Mouse (Mus musculus): Measurements from ENCODE around the gene March9. TPM values are rescaled to one million over a fixed set of nuclear protein-coding genes. Genes with fewer than 3 reads are reported as not detected.

Gene March9
- total RNA-seq, 2 experiments from 2014 or later, result 0.45 to 1.2 TPM

DNA sequence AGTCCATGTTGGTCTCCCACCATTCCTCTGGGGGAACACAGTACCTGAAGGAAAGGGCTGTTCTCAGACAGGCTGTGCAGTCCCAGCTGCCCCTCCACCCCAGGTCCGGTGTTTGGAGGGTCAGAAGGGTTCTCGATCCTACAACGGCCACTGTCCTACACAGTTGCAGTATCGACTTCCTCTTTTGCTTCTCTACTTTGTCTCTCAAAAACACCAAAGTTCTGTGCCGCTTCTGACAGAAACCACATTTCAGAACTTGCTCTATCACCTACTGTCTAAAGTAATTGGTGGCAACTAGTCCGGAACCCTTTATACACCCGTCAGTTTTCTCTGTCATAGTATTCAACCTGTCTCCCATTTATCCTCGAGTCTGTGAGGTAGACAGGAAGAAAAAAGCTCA lies 4.6 kb downstream of the March9 start:
- H3K27ac ChIP-seq, result no peak overlapping the region
- DNase-seq, result no peak
- TF ChIP-seq CTCF (IDR thresholded peaks at IDR 0.05), result no peak

DNA sequence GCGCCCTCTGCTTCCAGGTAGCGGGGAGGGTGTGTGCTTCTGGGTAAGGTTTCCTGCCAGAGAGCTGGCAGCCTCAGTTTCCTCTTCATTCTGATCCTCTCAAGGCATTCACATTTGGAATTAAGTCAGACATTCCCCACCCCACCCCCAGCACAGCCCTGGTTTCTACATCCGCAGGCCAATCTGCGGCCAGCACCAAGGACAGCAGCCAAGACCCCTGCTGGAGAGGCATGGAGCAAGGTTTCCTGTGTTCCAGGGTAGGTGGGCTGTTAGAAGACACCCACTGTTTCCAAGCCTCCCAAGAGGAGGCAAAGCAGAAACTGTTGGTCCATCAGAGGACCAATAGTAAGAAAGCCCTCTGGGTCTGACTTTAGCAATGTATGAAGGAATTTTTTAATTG lies 5.3 kb downstream of the March9 start:
- no peak for TF ChIP-seq CTCF (IDR thresholded peaks at IDR 0.05)
- no peak overlapping the region for H3K27ac ChIP-seq
- intact Hi-C loops (cut with DNase I), result no loop called here
- DNase-seq, result no peak
- no peak overlapping the region for H3K4me3 ChIP-seq

More for the DNA sequence above, 4.6 kb downstream of the March9 start:
- intact Hi-C loops (cut with DNase I), result no loop called here
- H3K4me3 ChIP-seq, result no peak overlapping the region

DNA sequence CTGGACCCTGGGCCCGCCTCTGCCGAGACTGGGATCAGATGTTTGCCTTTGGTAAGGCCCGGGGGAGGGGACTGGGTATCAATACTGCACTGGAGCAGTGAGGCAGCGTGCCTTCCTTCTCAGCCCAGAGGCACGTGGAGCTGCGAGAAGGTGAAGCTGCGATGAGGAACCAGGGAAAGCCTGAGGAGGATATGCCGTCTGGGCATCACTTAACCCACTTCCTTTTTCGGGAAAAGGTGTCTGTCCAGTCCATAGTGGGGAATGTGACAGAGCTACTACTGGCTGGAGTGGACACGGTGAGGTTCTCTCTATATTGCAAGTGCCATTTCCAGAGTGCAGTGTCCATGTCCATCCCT lies 9.9 kb downstream of the March9 start:
- intact Hi-C loops (cut with DNase I), result no loop called here
- Histone ChIP-seq H3K4me3 (no peak overlapping the region), H3K27ac (no peak overlapping the region)
- DNase-seq, result no peak
- TF ChIP-seq CTCF (IDR thresholded peaks at IDR 0.05), result no peak

DNA sequence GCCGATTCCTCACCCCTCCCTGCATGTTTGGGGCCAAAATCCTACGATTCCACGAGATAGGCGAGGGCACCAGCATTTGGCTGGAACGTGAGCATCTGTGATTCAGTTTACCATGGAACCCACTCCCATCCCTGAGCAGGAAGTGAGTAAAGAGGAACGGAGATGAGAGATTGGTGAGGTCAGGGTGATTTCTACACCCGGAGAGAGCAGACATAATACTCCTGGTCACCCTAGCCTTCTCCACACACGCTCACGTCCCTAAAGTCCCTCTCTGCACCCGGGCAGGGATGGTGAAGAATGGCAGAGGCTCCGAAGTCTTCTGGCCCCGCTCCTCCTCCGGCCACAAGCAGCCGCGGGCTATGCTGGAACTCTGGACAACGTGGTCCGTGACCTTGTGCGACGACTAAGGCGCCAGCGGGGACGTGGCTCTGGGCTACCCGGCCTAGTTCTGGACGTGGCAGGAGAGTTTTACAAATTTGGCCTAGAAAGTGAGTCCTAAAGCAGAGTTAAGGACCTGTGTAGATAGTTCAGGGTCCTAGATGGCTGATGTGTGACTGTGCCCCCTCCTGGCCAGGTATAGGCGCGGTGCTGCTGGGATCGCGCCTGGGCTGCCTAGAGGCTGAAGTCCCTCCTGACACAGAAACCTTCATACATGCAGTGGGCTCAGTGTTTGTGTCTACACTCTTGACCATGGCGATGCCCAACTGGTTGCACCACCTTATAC lies 10.4 kb downstream of the March9 start:
- intact Hi-C loops (cut with DNase I), result no loop called here
- H3K27ac ChIP-seq, result no peak overlapping the region
- H3K4me3 ChIP-seq, result peak overlapping the region; percentile 55
- DNase-seq, result no peak
- TF ChIP-seq CTCF (IDR thresholded peaks at IDR 0.05), result peak; percentile 10; the same call in 1 of the 2 replicates

DNA sequence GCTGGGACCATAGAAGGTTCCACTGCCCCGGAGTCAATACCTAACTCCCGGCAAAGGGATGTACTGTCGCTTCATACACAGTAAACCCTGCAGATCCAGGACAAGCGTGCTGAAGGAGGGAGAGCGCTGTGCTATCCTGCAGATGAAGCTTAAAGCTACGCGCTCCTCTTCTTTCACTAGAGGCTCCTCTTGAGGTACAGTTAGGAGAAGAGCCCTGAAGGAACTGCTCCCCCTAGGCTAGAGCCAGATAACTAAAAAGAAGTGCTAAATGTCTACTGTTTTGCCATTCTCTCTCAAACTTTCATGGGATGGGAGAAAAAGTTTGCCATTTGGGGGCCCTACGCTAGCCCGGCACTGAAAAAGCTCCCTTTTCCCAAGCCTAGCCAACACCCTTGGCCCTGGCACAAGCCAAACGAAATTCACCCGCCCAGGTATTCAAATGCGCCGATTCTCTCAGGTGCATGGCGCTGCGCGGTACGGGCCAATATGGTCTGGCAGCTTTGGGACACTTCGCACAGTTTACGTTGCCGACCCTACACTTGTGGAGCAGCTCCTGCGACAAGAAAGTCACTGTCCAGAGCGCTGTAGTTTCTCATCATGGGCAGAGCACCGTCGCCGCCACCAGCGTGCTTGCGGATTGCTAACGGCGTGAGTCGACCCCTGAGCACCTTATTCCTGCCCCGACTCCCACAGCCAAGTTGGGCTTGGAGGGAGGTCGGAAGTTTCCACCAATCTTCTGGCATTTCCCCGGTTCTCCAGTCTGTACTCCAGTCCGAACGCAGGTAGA lies 11.2 kb downstream of the March9 start:
- DNase-seq, result no peak
- Histone ChIP-seq H3K4me3 (peak overlapping the region; percentile 55), H3K27ac (no peak overlapping the region)
- no peak for TF ChIP-seq CTCF (IDR thresholded peaks at IDR 0.05)
- intact Hi-C loops (cut with DNase I), result no loop called here

DNA sequence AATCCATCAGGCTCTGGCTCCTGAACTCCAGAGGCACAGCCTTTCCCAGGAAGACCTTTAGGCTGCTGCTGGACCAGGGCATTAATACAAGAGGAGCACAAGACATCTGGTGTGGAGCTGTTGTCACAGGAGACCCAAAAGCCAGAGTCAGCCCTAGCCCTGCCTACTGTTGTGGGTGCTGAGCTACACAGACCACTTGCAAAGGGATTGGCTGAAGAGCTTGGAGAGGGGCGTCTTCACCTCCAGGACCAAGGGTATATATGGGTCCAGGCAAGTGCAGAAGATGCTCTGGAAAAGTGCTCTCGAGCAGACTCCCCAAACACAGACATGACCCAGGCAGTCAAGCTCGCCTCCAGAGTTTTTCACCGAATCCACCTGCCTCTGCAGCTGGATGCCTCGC lies 12.0 kb downstream of the March9 start, which contains the start of gene Cyp27b1:
TSS of gene Cyp27b1 (plus strand) at position 297 of the 400 bp plus-strand sequence.
- DNase-seq, result no peak
- TF ChIP-seq CTCF (IDR thresholded peaks at IDR 0.05), result no peak
- intact Hi-C loops (cut with DNase I), result no loop called here
- H3K27ac ChIP-seq, result no peak within 1 kb of the TSS
- H3K4me3 ChIP-seq, result peak within 1 kb of the TSS; percentile 55

DNA sequence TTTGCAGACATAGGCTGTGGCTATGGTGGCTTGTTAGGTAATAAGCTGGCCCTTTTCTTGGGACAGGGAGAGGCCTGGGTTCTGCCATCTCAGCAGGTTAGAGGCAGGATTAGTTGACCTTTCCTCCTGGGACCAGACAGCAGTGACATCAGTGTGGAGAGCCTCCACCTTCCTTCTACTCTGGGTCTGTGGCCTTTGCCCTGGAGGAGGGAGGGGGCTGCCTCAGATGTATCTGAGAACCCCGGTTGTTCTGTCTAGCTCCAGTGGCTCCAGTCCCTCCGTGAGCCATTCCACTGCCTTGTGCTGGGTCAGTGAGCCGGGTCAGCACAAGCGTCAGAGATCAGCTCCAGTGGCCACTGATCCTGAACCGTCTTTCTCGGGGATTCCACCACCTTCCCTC lies 16.8 kb downstream of the March9 start:
- Histone ChIP-seq H3K4me3 (no peak overlapping the region), H3K27ac (no peak overlapping the region)
- no peak for TF ChIP-seq CTCF (IDR thresholded peaks at IDR 0.05)
- intact Hi-C loops (cut with DNase I), result no loop called here
- no peak for DNase-seq

DNA sequence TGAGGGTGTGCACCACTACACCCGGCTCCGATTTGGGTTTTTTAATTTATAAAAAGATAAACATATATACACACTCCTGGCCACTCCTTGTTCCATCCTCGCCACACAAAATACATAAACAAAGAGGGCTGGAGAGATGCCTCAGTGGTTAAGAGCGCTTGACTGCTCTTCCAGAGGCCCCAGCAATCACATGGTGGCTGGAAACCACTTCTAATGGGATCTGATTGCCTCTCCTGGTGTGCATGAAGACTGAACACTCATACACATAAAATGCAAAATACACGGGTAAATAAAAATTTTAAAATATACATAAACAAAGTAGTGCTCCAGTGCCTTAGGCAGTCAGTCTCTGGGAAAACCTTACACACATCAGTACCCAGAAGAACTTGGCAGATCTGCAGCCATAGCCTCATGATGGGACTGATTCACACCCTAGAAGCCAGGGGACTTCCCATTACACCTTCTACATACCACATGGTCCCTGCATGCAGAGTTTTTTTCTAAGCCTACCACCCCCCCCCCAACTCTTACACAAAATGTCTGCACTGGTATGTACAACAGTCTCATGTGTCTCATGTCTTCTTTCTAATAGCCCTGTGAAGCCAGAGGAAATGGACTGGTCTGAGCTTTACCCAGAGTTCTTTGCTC lies 17.4 kb downstream of the March9 start:
- H3K27ac ChIP-seq, result peak overlapping the region; percentile 88
- no peak for DNase-seq
- TF ChIP-seq CTCF (IDR thresholded peaks at IDR 0.05), result no peak
- H3K4me3 ChIP-seq, result peak overlapping the region; percentile 89
- intact Hi-C loops (cut with DNase I), result no loop called here

DNA sequence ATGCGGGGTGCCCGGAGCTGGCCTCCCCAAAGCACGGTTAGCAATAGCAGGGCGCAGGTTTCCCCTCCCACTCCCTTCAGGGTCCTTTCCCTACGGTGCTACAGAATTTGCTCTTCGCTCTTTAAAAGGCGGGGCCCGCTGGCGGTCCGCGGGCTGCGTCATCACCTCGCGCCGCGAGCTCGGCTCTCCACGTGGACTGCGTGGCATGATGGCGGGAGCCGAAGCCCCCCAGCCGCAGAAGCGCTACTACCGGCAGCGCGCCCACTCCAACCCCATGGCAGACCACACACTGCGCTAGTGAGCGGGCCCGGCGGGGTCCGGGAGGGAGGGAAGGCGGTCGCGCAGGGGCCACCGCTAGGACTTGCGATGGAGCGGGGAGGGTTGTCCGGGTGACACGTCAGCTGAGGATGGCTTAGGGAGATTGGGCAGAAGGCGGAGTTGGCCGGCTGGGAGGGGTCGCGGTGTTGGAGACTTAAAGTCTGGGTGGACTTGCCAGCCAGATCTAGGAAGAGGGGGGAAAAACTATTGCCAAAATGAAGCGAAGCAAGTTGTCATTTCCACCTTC lies 18.1 kb downstream of the March9 start:
- intact Hi-C loops (cut with DNase I), result no loop called here
- TF ChIP-seq CTCF (IDR thresholded peaks at IDR 0.05), result no peak
- peak overlapping the region; percentile 89 for H3K4me3 ChIP-seq
- peak; percentile 92 for DNase-seq
- peak overlapping the region; percentile 88 for H3K27ac ChIP-seq

DNA sequence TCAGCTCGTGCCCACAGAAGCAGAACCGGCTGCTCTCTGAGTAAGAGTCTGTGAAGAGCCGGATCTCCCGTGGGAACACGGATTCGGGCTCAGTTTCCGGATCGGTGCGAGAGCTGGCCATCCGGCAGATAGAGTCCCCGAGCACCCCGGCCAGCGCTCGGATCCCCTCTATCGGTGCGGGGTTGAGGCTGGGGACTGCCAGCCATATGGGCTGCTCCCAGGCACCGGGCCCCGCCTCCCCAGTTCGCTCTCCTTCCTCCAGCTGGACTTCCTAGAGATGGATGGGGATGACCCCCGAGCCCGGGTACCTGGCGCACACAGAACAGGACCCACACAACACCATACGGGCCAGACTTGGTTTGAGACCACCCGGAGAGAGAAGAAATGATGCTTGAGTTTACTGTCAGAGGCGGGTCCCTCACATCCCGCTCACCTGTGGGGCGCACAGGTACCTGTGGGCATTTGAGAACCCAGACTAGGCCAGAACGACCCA lies 18.7 kb downstream of the March9 start, which contains the start of the genes Mettl1 and Eef1akmt3:
TSS of gene Mettl1 (plus strand) at position 141 of the 493 bp plus-strand sequence.
TSS of gene Eef1akmt3 (minus strand) at position 240 of the 493 bp plus-strand sequence.
- TF ChIP-seq CTCF (IDR thresholded peaks at IDR 0.05), result no peak
- Histone ChIP-seq H3K4me3 (peak within 1 kb of the TSS; percentile 89), H3K27ac (peak within 1 kb of the TSS; percentile 88)
- intact Hi-C loops (cut with DNase I), result no loop called here
- DNase-seq, result peak; percentile 55

DNA sequence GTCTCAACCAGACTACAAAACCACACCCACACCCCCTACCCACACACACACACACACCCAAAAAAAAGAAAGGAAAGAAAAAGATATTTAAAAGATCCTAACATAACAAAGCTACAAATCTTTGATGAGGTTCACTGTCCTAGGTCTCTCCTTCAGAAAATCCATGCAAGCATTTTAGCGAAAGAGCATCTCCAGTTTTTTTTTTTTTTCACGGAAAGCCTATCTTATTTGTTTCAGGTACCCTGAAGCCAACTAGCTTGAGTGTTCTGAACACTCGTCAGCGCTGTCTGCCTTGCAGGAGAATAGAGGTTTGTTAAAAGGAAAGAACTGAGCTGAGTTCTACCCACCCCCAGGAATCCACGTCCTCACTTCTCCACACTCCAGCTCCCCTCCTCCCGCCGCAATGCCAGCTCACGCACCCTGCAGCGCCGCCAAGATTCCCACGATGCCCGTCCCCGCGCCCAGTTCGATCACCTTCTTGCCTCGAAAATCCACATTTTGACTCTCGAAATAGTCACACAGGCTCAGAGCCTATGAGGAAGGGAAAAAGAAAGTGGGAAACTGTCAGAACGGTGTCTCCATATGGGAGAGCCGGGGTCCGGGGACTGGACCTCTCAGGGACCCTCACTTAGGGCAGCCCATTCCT lies 19.3 kb downstream of the March9 start:
- peak overlapping the region; percentile 88 for H3K27ac ChIP-seq
- intact Hi-C loops (cut with DNase I), result no loop called here

DNA sequence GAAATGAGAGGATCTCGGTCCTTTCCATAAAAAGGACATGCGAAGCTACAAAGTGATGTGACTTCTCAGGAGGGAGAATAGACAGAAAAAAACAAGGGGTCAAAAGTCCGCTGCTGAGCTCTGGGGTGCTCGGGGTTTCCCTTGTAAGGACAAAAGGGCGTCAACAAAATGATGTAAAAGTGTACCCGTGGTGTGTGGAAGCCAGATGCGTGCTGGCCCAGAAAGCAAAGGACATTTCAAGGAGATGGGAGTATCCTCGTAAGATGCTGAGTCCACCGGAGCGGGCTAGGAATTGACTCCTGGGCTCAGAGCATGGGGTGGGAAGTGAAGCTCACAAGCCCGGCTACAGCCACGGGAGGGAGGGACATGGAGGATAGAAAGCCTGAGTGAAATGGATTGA lies 22.3 kb downstream of the March9 start:
- no peak for DNase-seq
- no peak for TF ChIP-seq CTCF (IDR thresholded peaks at IDR 0.05)
- Histone ChIP-seq H3K4me3 (no peak overlapping the region), H3K27ac (no peak overlapping the region)
- intact Hi-C loops (cut with DNase I), result no loop called here

More for the DNA sequence above, 19.3 kb downstream of the March9 start:
- no peak for DNase-seq
- peak overlapping the region; percentile 89 for H3K4me3 ChIP-seq
- no peak for TF ChIP-seq CTCF (IDR thresholded peaks at IDR 0.05)

Data from gastrocnemius, adult 2 months (tissue).